ENCODE assay signal across 11 mouse cellular contexts in genomic region chr9:57688158-57688557, GRCm38 (mm10). TPM values are rescaled to one million over a fixed set of nuclear protein-coding genes. Genes with fewer than 3 reads are reported as not detected.
DNase-seq lines count a peak whose midpoint lies in the region; ATAC-seq and TF ChIP-seq lines count a peak whose summit lies in the region.
"Had no signal": no experiment of that assay in that cellular context is flagged by ENCODE, and none has a peak within 500 bp of the region (broad histone marks: within the 10 kb centered on the region; RNA-seq: fewer than 3 reads in every experiment).

No protein-coding gene starts in this region.

- H3K27me3 ChIP-seq in intestine, postnatal 0 days (replicated peaks; ENCODE audit: control insufficient read depth, insufficient read depth, low read length), result no peaks in the 10 kb centered on the region
- H3K27me3 ChIP-seq in intestine, embryonic 16.5 days (replicated peaks; ENCODE audit: control insufficient read depth, insufficient read depth, low read length), result no peaks in the 10 kb centered on the region
- peaks cover 13% of the 10 kb centered on the region for H3K27me3 ChIP-seq in E14TG2a.4 (ENCODE audit: insufficient read depth, low read length)
- H3K27me3 ChIP-seq in lung, embryonic 14.5 days (ENCODE audit: insufficient read depth, low read length), result no peaks in the 10 kb centered on the region

- TF ChIP-seq POLR2A in brain, embryonic 14.5 days (IDR thresholded peaks at IDR 0.05; ENCODE audit: borderline replicate concordance, extremely low read depth, insufficient read depth, insufficient read length, poor library complexity, severe bottlenecking), result no peak

- H3K36me3 ChIP-seq in intestine, postnatal 0 days (ENCODE audit: control insufficient read depth, insufficient read depth), result no peaks in the 10 kb centered on the region
- H3K36me3 ChIP-seq in intestine, embryonic 16.5 days (ENCODE audit: control insufficient read depth, insufficient read depth, low read length), result no peaks in the 10 kb centered on the region
- H3K36me3 ChIP-seq in E14TG2a.4 (ENCODE audit: insufficient read depth, low read length), result no peaks in the 10 kb centered on the region
- no peaks in the 10 kb centered on the region for H3K36me3 ChIP-seq in lung, embryonic 14.5 days (ENCODE audit: insufficient read depth)

- ATAC-seq in intestine, postnatal 0 days, result no peak
- ATAC-seq in intestine, embryonic 16.5 days, result no peak
- ATAC-seq in lung, embryonic 14.5 days (ENCODE audit: insufficient read depth), result no peak

- H3K4me3 ChIP-seq in intestine, postnatal 0 days (ENCODE audit: low read depth, low read length), result no peak overlapping the region
- no peak overlapping the region for H3K4me3 ChIP-seq in intestine, embryonic 16.5 days (ENCODE audit: low read length)
- H3K4me3 ChIP-seq in E14TG2a.4 (replicated peaks; ENCODE audit: low read length), result no peak overlapping the region
- H3K4me3 ChIP-seq in lung, embryonic 14.5 days (ENCODE audit: low read depth, low read length), result no peak overlapping the region

- peak; percentile 64 for TF ChIP-seq CTCF in intestine, postnatal 0 days (IDR thresholded peaks at IDR 0.05; ENCODE audit: low read depth)
- peak; percentile 57 for TF ChIP-seq CTCF in E14TG2a.4 (conservative IDR thresholded peaks at IDR 0.05; ENCODE audit: low read length)
- peak; percentile 17; the same call in 1 of the 2 replicates for TF ChIP-seq CTCF in brain, embryonic 14.5 days (IDR thresholded peaks at IDR 0.05; ENCODE audit: borderline replicate concordance, extremely low read depth, insufficient read depth, insufficient read length)
- peak; percentile 58 for TF ChIP-seq CTCF in lung, embryonic 14.5 days (IDR thresholded peaks at IDR 0.05; ENCODE audit: low read depth)

- H3K4me1 ChIP-seq in intestine, postnatal 0 days (replicated peaks; ENCODE audit: control insufficient read depth, insufficient read depth, low read length), result no peaks in the 10 kb centered on the region
- no peaks in the 10 kb centered on the region for H3K4me1 ChIP-seq in intestine, embryonic 16.5 days (ENCODE audit: control insufficient read depth, insufficient read depth, low read length)
- H3K4me1 ChIP-seq in E14TG2a.4 (replicated peaks; ENCODE audit: low read depth, low read length), result no peaks in the 10 kb centered on the region
- H3K4me1 ChIP-seq in lung, embryonic 14.5 days (ENCODE audit: insufficient read depth), result no peaks in the 10 kb centered on the region

- WGBS in intestine, postnatal 0 days, result 34% methylated on average over 2 of the region's 2 CpGs
- 34% methylated on average over 2 of the region's 2 CpGs for WGBS in intestine, embryonic 16.5 days
- WGBS in lung, embryonic 14.5 days, result 33% methylated on average over 2 of the region's 2 CpGs

- no peaks in the 10 kb centered on the region for H3K9me3 ChIP-seq in intestine, postnatal 0 days (ENCODE audit: control insufficient read depth)
- H3K9me3 ChIP-seq in intestine, embryonic 16.5 days (ENCODE audit: control insufficient read depth, low read length), result no peaks in the 10 kb centered on the region
- no peaks in the 10 kb centered on the region for H3K9me3 ChIP-seq in E14TG2a.4 (ENCODE audit: low read length)
- no peaks in the 10 kb centered on the region for H3K9me3 ChIP-seq in lung, embryonic 14.5 days (ENCODE audit: low read depth, low read length)

- H3K27ac ChIP-seq in intestine, postnatal 0 days (ENCODE audit: low read depth, low read length), result no peak overlapping the region
- no peak overlapping the region for H3K27ac ChIP-seq in intestine, embryonic 16.5 days (ENCODE audit: low read length)
- no peak overlapping the region for H3K27ac ChIP-seq in lung, embryonic 14.5 days (ENCODE audit: low read depth)

- no peak overlapping the region for H3K4me2 ChIP-seq in intestine, postnatal 0 days (replicated peaks; ENCODE audit: low read depth)
- H3K4me2 ChIP-seq in intestine, embryonic 16.5 days (ENCODE audit: low read depth, low read length), result no peak overlapping the region
- no peak overlapping the region for H3K4me2 ChIP-seq in lung, embryonic 14.5 days

- no peak overlapping the region for H3K9ac ChIP-seq in intestine, postnatal 0 days (ENCODE audit: low read depth, low read length)
- H3K9ac ChIP-seq in intestine, embryonic 16.5 days (ENCODE audit: low read depth, low read length), result no peak overlapping the region
- H3K9ac ChIP-seq in lung, embryonic 14.5 days, result no peak overlapping the region

- no peak for DNase-seq in brain, embryonic 14.5 days (ENCODE audit: low read depth)
- peak; percentile 45 for DNase-seq in lung, embryonic 14.5 days
- no peak for DNase-seq in T-cell, adult 2 months (ENCODE audit: low spot score)
- DNase-seq in gastrocnemius, adult 8-10 months (ENCODE audit: low spot score in 2 of 2), result no peak
- DNase-seq in frontal cortex, adult 2 months (ENCODE audit: extremely low spot score in 1 of 2, low spot score in 1 of 2), result no peak

RNA-seq across cellular contexts. Expression of gene Cyp1a1, which starts 0.4 kb away (rescaled TPM):
- 0.05 and 0.09 TPM in 2 replicates for polyA plus RNA-seq in intestine, postnatal 0 days (2015; fragmentation: Nextera tagmentation; extraction: Ambion mirVana)
- not detected in 2 replicates for polyA plus RNA-seq in intestine, embryonic 16.5 days (2015; fragmentation: Nextera tagmentation; extraction: Ambion mirVana)
- 0.13 and 0.14 TPM in 2 replicates for polyA plus RNA-seq in brain, embryonic 14.5 days (2012; rRNA removed)
- not detected in 2 replicates for polyA plus RNA-seq in lung, embryonic 14.5 days (2014; fragmentation: Nextera tagmentation; extraction: Ambion mirVana)
- total RNA-seq in gastrocnemius, adult 8-10 months (2022), result under 1 TPM; 0.41 to 0.60 (median 0.52) TPM
- 0.08 TPM in 2 replicates for polyA plus RNA-seq in frontal cortex, adult 2 months (2012; rRNA removed)
- total RNA-seq: hematopoietic stem cell, adult 5-6 weeks had no signal
- polyA plus RNA-seq: lung, embryonic 16.5 days had no signal

RNA-seq across cellular contexts. Expression of gene Cyp1a2, which starts 4.7 kb away (rescaled TPM):
- polyA plus RNA-seq in intestine, postnatal 0 days (2015; fragmentation: Nextera tagmentation; extraction: Ambion mirVana), result not detected in 2 replicates
- not detected in 2 replicates for polyA plus RNA-seq in intestine, embryonic 16.5 days (2015; fragmentation: Nextera tagmentation; extraction: Ambion mirVana)
- not detected in 2 replicates for polyA plus RNA-seq in brain, embryonic 14.5 days (2012; rRNA removed)
- not detected in 2 replicates for polyA plus RNA-seq in lung, embryonic 14.5 days (2014; fragmentation: Nextera tagmentation; extraction: Ambion mirVana)
- not detected for total RNA-seq in gastrocnemius, adult 8-10 months (2022)
- 1.1 TPM in 1 of 2 replicates, not detected in the other for polyA plus RNA-seq in frontal cortex, adult 2 months (2012; rRNA removed)
- total RNA-seq: hematopoietic stem cell, adult 5-6 weeks had no signal
- polyA plus RNA-seq: lung, embryonic 16.5 days; urinary bladder, adult 2 months had no signal

RNA-seq across cellular contexts. Expression of gene Edc3, which starts 20.2 kb away (rescaled TPM):
- polyA plus RNA-seq in intestine, postnatal 0 days (2015; fragmentation: Nextera tagmentation; extraction: Ambion mirVana), result 12.3 and 14.2 TPM in 2 replicates
- polyA plus RNA-seq in intestine, embryonic 16.5 days (2015; fragmentation: Nextera tagmentation; extraction: Ambion mirVana), result 27.6 and 28.4 TPM in 2 replicates
- polyA plus RNA-seq in brain, embryonic 14.5 days (2012; rRNA removed), result 24.1 and 27.0 TPM in 2 replicates
- 24.0 and 24.9 TPM in 2 replicates for polyA plus RNA-seq in lung, embryonic 14.5 days (2014; fragmentation: Nextera tagmentation; extraction: Ambion mirVana)
- 1 to 10 TPM; 4.8 to 6.7 (median 6.3) TPM for total RNA-seq in gastrocnemius, adult 8-10 months (2022)
- 12.3 and 13.3 TPM in 2 replicates for polyA plus RNA-seq in frontal cortex, adult 2 months (2012; rRNA removed)

RNA-seq across cellular contexts. Expression of gene Csk, which starts 34.7 kb away (rescaled TPM):
- polyA plus RNA-seq in intestine, postnatal 0 days (2015; fragmentation: Nextera tagmentation; extraction: Ambion mirVana), result 18.7 and 21.9 TPM in 2 replicates
- polyA plus RNA-seq in intestine, embryonic 16.5 days (2015; fragmentation: Nextera tagmentation; extraction: Ambion mirVana), result 35.9 and 36.6 TPM in 2 replicates
- polyA plus RNA-seq in brain, embryonic 14.5 days (2012; rRNA removed), result 84.6 and 138 TPM in 2 replicates
- 23.6 and 28.7 TPM in 2 replicates for polyA plus RNA-seq in lung, embryonic 14.5 days (2014; fragmentation: Nextera tagmentation; extraction: Ambion mirVana)
- 10 to 100 TPM in 1 of 4 experiments, 1 to 10 TPM in 3; 8.0 to 10.5 (median 8.8) TPM for total RNA-seq in gastrocnemius, adult 8-10 months (2022)
- 66.1 and 86.0 TPM in 2 replicates for polyA plus RNA-seq in frontal cortex, adult 2 months (2012; rRNA removed)
